Comparison of ENCODE assay signal across 24 mouse cellular contexts in the genomic region with DNA sequence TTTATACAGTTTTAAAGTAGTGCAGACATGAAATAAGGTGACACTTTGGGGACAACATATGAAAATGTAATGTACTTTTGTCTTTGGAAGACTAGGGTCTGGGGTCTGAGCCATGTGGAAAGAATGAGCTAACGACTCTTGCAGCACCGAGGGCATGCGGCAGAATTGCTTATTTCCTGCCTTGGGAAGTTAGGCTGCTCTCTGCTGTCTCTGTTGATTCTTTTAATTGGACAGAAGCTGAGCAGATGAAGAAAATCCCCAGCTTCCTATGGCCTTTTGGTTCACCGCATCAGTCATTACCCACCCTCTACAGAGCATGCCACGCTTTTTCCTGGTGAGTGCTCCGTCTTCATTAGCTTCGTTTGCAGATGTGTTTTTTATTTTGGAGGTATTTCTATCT. TPM values are rescaled to one million over a fixed set of nuclear protein-coding genes. Genes with fewer than 3 reads are reported as not detected.
DNase-seq lines count a peak whose midpoint lies in the region; ATAC-seq and TF ChIP-seq lines count a peak whose summit lies in the region.
"Had no signal": no experiment of that assay in that cellular context is flagged by ENCODE, and none has a peak within 500 bp of the region (broad histone marks: within the 10 kb centered on the region; RNA-seq: fewer than 3 reads in every experiment).

No protein-coding gene starts in this region.

- ATAC-seq in forebrain, embryonic 16.5 days: no peak
- no peak for ATAC-seq in heart, postnatal 0 days (ENCODE audit: insufficient read depth, low read depth)
- no peak for ATAC-seq in midbrain, embryonic 13.5 days
- no peak for ATAC-seq in limb, embryonic 15.5 days (ENCODE audit: insufficient number of reproducible peaks, low FRiP score, low TSS enrichment, low read depth)
- ATAC-seq: CD4-positive, CD25-positive, alpha-beta regulatory T cell, adult 4 months; midbrain, embryonic 15.5 days had no signal

- H3K9ac ChIP-seq in forebrain, embryonic 16.5 days (replicated peaks; ENCODE audit: low read depth, low read length): no peak overlapping the region
- no peak overlapping the region for H3K9ac ChIP-seq in heart, postnatal 0 days (replicated peaks; ENCODE audit: low read depth, low read length)
- H3K9ac ChIP-seq in midbrain, embryonic 13.5 days (replicated peaks): no peak overlapping the region
- H3K9ac ChIP-seq in limb, embryonic 15.5 days: no peak overlapping the region
- H3K9ac ChIP-seq: kidney, embryonic 15.5 days; midbrain, embryonic 15.5 days had no signal

- WGBS in forebrain, embryonic 10.5 days: 54% methylated on average over 7 of the region's 7 CpGs
- 32% methylated on average over 7 of the region's 7 CpGs for WGBS in forebrain, embryonic 16.5 days
- 71% methylated on average over 7 of the region's 7 CpGs for WGBS in heart, postnatal 0 days
- 69% methylated on average over 7 of the region's 7 CpGs for WGBS in midbrain, embryonic 10.5 days
- WGBS in midbrain, embryonic 13.5 days: 68% methylated on average over 7 of the region's 7 CpGs
- 38% methylated on average over 7 of the region's 7 CpGs for WGBS in limb, embryonic 15.5 days

- 0 out of 2 replicates have a peak overlapping the region, but pooled peaks have one; percentile 22 for H3K27ac ChIP-seq in forebrain, embryonic 10.5 days
- H3K27ac ChIP-seq in forebrain, embryonic 16.5 days (ENCODE audit: low read length): no peak overlapping the region; the same call in 1 of the 2 replicates
- 0 out of 2 replicates have a peak overlapping the region, but pooled peaks have one; percentile 25 for H3K27ac ChIP-seq in heart, postnatal 0 days (ENCODE audit: low read depth)
- H3K27ac ChIP-seq in midbrain, embryonic 10.5 days (replicated peaks): peak overlapping the region; percentile 30
- H3K27ac ChIP-seq in midbrain, embryonic 13.5 days: no peak overlapping the region
- H3K27ac ChIP-seq in limb, embryonic 15.5 days: peak overlapping the region; percentile 79
- H3K27ac ChIP-seq: midbrain, embryonic 15.5 days had no signal

- TF ChIP-seq EP300 in heart, postnatal 0 days (IDR thresholded peaks at IDR 0.05; ENCODE audit: low read depth): no peak

- no peaks in the 10 kb centered on the region for H3K9me3 ChIP-seq in forebrain, embryonic 10.5 days
- H3K9me3 ChIP-seq in forebrain, embryonic 16.5 days (ENCODE audit: control insufficient read depth, low read length): no peaks in the 10 kb centered on the region
- no peaks in the 10 kb centered on the region for H3K9me3 ChIP-seq in heart, postnatal 0 days (replicated peaks; ENCODE audit: control insufficient read depth, low read length)
- H3K9me3 ChIP-seq in midbrain, embryonic 10.5 days (replicated peaks): no peaks in the 10 kb centered on the region
- no peaks in the 10 kb centered on the region for H3K9me3 ChIP-seq in midbrain, embryonic 13.5 days
- no peaks in the 10 kb centered on the region for H3K9me3 ChIP-seq in limb, embryonic 15.5 days
- H3K9me3 ChIP-seq: kidney, embryonic 15.5 days; midbrain, embryonic 15.5 days had no signal

- H3K4me1 ChIP-seq in forebrain, embryonic 10.5 days: peaks cover 85% of the 10 kb centered on the region
- peaks cover 42% of the 10 kb centered on the region for H3K4me1 ChIP-seq in forebrain, embryonic 16.5 days (replicated peaks; ENCODE audit: control insufficient read depth, insufficient read depth, low read length)
- peaks cover 71% of the 10 kb centered on the region for H3K4me1 ChIP-seq in heart, postnatal 0 days (ENCODE audit: control insufficient read depth, insufficient read depth)
- H3K4me1 ChIP-seq in midbrain, embryonic 10.5 days: peaks cover 83% of the 10 kb centered on the region
- peaks cover 30% of the 10 kb centered on the region for H3K4me1 ChIP-seq in midbrain, embryonic 13.5 days (replicated peaks)
- H3K4me1 ChIP-seq in limb, embryonic 15.5 days: peaks cover 84% of the 10 kb centered on the region

- peaks cover 5% of the 10 kb centered on the region; the same call in 1 of the 2 replicates for H3K36me3 ChIP-seq in forebrain, embryonic 10.5 days (replicated peaks)
- H3K36me3 ChIP-seq in forebrain, embryonic 16.5 days (ENCODE audit: control insufficient read depth, insufficient read depth): no peaks in the 10 kb centered on the region
- H3K36me3 ChIP-seq in heart, postnatal 0 days (replicated peaks; ENCODE audit: control insufficient read depth, insufficient read depth, low read length): no peaks in the 10 kb centered on the region
- peaks cover 8% of the 10 kb centered on the region; the same call in 1 of the 2 replicates for H3K36me3 ChIP-seq in midbrain, embryonic 10.5 days
- H3K36me3 ChIP-seq in midbrain, embryonic 13.5 days: no peaks in the 10 kb centered on the region
- no peaks in the 10 kb centered on the region for H3K36me3 ChIP-seq in limb, embryonic 15.5 days
- H3K36me3 ChIP-seq: kidney, embryonic 15.5 days; midbrain, embryonic 15.5 days had no signal

- H3K4me2 ChIP-seq in forebrain, embryonic 16.5 days (ENCODE audit: low read length): no peak overlapping the region
- no peak overlapping the region for H3K4me2 ChIP-seq in heart, postnatal 0 days (ENCODE audit: low read depth, low read length)
- H3K4me2 ChIP-seq in midbrain, embryonic 13.5 days (replicated peaks): no peak overlapping the region
- no peak overlapping the region for H3K4me2 ChIP-seq in limb, embryonic 15.5 days
- H3K4me2 ChIP-seq: heart, embryonic 11.5 days; kidney, embryonic 15.5 days; liver, embryonic 11.5 days; midbrain, embryonic 15.5 days had no signal

- intact Hi-C loops in heart, postnatal 14 days (cut with DNase I): no loop called here

- no peak overlapping the region for H3K4me3 ChIP-seq in forebrain, embryonic 10.5 days
- H3K4me3 ChIP-seq in forebrain, embryonic 16.5 days (replicated peaks; ENCODE audit: low read length): no peak overlapping the region
- H3K4me3 ChIP-seq in heart, postnatal 0 days (ENCODE audit: low read depth, low read length): no peak overlapping the region
- no peak overlapping the region for H3K4me3 ChIP-seq in midbrain, embryonic 10.5 days
- no peak overlapping the region for H3K4me3 ChIP-seq in midbrain, embryonic 13.5 days (replicated peaks)
- H3K4me3 ChIP-seq in limb, embryonic 15.5 days: no peak overlapping the region
- H3K4me3 ChIP-seq: kidney, embryonic 15.5 days; midbrain, embryonic 15.5 days; myocyte had no signal

- no peak for DNase-seq in forebrain, embryonic 10.5 days (ENCODE audit: extremely low spot score, low spot score)
- DNase-seq in heart, postnatal 0 days (ENCODE audit: low spot score): no peak
- no peak for DNase-seq in heart, postnatal 14 days
- no peak for DNase-seq in midbrain, embryonic 10.5 days (ENCODE audit: low spot score)
- no peak for DNase-seq in T-cell, adult 2 months (ENCODE audit: low spot score)
- DNase-seq: adrenal gland, postnatal 25 days; cerebellum, adult 18-20 months; cerebellum, postnatal 25 days; embryo, embryonic 11 days; gastrocnemius, postnatal 36 days; heart, postnatal 4 days; layer of hippocampus, postnatal 36 days; lung, adult 18-20 months; lung, postnatal 14 days; retina, postnatal 1 day had no signal

- H3K27me3 ChIP-seq in forebrain, embryonic 10.5 days (ENCODE audit: poor library complexity, severe bottlenecking): no peaks in the 10 kb centered on the region
- no peaks in the 10 kb centered on the region for H3K27me3 ChIP-seq in forebrain, embryonic 16.5 days (replicated peaks; ENCODE audit: control insufficient read depth, insufficient read depth, low read length)
- H3K27me3 ChIP-seq in heart, postnatal 0 days (ENCODE audit: control insufficient read depth, insufficient read depth, low read length): no peaks in the 10 kb centered on the region
- no peaks in the 10 kb centered on the region for H3K27me3 ChIP-seq in midbrain, embryonic 10.5 days (ENCODE audit: low read depth, poor library complexity, severe bottlenecking)
- H3K27me3 ChIP-seq in midbrain, embryonic 13.5 days: no peaks in the 10 kb centered on the region
- H3K27me3 ChIP-seq in limb, embryonic 15.5 days: no peaks in the 10 kb centered on the region
- H3K27me3 ChIP-seq: kidney, embryonic 15.5 days; midbrain, embryonic 15.5 days had no signal

- no peak for TF ChIP-seq CTCF in heart, postnatal 0 days (IDR thresholded peaks at IDR 0.05; ENCODE audit: low read depth)

RNA-seq across cellular contexts. Expression of a gene that starts 23.8 kb away (rescaled TPM):
- 19.1 and 21.2 TPM in 2 replicates for polyA plus RNA-seq in forebrain, embryonic 10.5 days (2016; fragmentation: Nextera tagmentation; extraction: Ambion mirVana)
- 14.6 and 19.5 TPM in 2 replicates for polyA plus RNA-seq in forebrain, embryonic 16.5 days (2015; fragmentation: Nextera tagmentation; extraction: Ambion mirVana)
- 40.2 and 53.7 TPM in 2 replicates for total RNA-seq in heart, postnatal 0 days (2014; rRNA removed; ENCODE audit: low replicate concordance)
- polyA plus RNA-seq in heart, postnatal 0 days (2015; fragmentation: Nextera tagmentation; extraction: Ambion mirVana): 5.5 and 6.0 TPM in 2 replicates
- total RNA-seq in heart, postnatal 14 days (2021): 10 to 100 TPM; 23.4 to 23.6 TPM
- 16.1 and 16.6 TPM in 2 replicates for polyA plus RNA-seq in midbrain, embryonic 10.5 days (2016; fragmentation: Nextera tagmentation; extraction: Ambion mirVana)
- 9.0 and 10.0 TPM in 2 replicates for polyA plus RNA-seq in midbrain, embryonic 13.5 days (2015; fragmentation: Nextera tagmentation; extraction: Ambion mirVana)
- 35.8 and 40.8 TPM in 2 replicates for polyA plus RNA-seq in limb, embryonic 15.5 days (2015; fragmentation: Nextera tagmentation; extraction: Ambion mirVana)

Comparison
In these comparisons a context has a peak if more than half of its experiments do, and no peak if none do; other contexts are left out.
1. H3K27ac ChIP-seq: peak in forebrain, embryonic 10.5 days (single experiment), heart, postnatal 0 days (single experiment), midbrain, embryonic 10.5 days (single experiment) and limb, embryonic 15.5 days (single experiment); none in forebrain, embryonic 16.5 days (single experiment) and midbrain, embryonic 13.5 days (single experiment).